Mouse (Mus musculus) ES-E14 (cell line): ENCODE measurements at regions not wholly inside any gene's neighbourhood (a gene's known extent, or its start where the extent isn't known, plus 50 kb on each side); places are given as distances from the start of the nearest gene placed in this dataset.

Experiments
- DNase-seq: peaks from one replicate; pipeline ENCODE4 v3.0.0-alpha.2; 2013; ENCODE audit warnings: low read depth, low spot score
- H3K27ac ChIP-seq: 2 replicates; pipeline ENCODE4 v1.5.1; 2012; ENCODE audit warnings: low read depth, mild to moderate bottlenecking, low read length, moderate library complexity, mixed read lengths; ENCODE audit not compliant: poor library complexity, insufficient read depth, severe bottlenecking
- H3K36me3 ChIP-seq: 2 replicates; pipeline ENCODE4 v1.6.1; 2012; ENCODE audit warnings: mild to moderate bottlenecking, low read length, moderate library complexity, mixed read lengths; ENCODE audit not compliant: control insufficient read depth, poor library complexity, insufficient read depth, severe bottlenecking
- H3K4me1 ChIP-seq, 2 experiments: fragments of 150-350 bp in 1 of 2; sonication (generic) in 1 of 2; 2 replicates each; pipeline ENCODE4 v1.6.1; 2012; ENCODE audit warnings: low read length in 2 of 2, mild to moderate bottlenecking in 1 of 2, mixed read lengths in 1 of 2; ENCODE audit not compliant: control insufficient read depth in 2 of 2, insufficient read depth in 2 of 2, poor library complexity in 1 of 2
- H3K4me3 ChIP-seq, 2 experiments: fragments of 150-350 bp in 1 of 2; sonication (generic) in 1 of 2; 2 replicates each; pipeline ENCODE4 v1.5.1; 2012; ENCODE audit warnings: low read length in 2 of 2, low read depth in 1 of 2, mild to moderate bottlenecking in 1 of 2, mixed read lengths in 1 of 2; ENCODE audit not compliant: insufficient read depth in 1 of 2, poor library complexity in 1 of 2, severe bottlenecking in 1 of 2
- H3K9ac ChIP-seq: 2 replicates; pipeline ENCODE4 v1.6.1; 2012; ENCODE audit warnings: low read depth, mild to moderate bottlenecking, low read length, mixed read lengths; ENCODE audit not compliant: poor library complexity, insufficient read depth, severe bottlenecking
- H3K9me3 ChIP-seq: fragments of 150-350 bp; sonication (generic); 2 replicates; pipeline ENCODE4 v1.6.1; 2012; ENCODE audit warnings: low read depth, mild to moderate bottlenecking, low read length; ENCODE audit not compliant: control insufficient read depth, insufficient read depth
- CHD2 ChIP-seq: IDR thresholded peaks from 2 replicates; pipeline ENCODE4 v1.6.1; 2014; ENCODE audit warnings: mild to moderate bottlenecking, low read depth, low read length, inconsistent platforms
- HCFC1 ChIP-seq: IDR thresholded peaks from 2 replicates; pipeline ENCODE4 v1.6.1; 2012; ENCODE audit warnings: low read length, inconsistent platforms, borderline replicate concordance; ENCODE audit not compliant: insufficient read depth
- MAFK ChIP-seq: IDR thresholded peaks from 2 replicates; pipeline ENCODE4 v1.6.1; 2014; ENCODE audit warnings: mild to moderate bottlenecking, low read depth, low read length, inconsistent platforms; ENCODE audit not compliant: insufficient read depth
- ZC3H11A ChIP-seq: IDR thresholded peaks from 2 replicates; pipeline ENCODE4 v1.6.1; 2012; ENCODE audit warnings: low read depth, mild to moderate bottlenecking, inconsistent platforms, low read length, borderline replicate concordance
- ZNF384 ChIP-seq: IDR thresholded peaks from 2 replicates; pipeline ENCODE4 v1.6.1; 2012; ENCODE audit warnings: low read depth, low read length, inconsistent platforms
- in situ Hi-C, 2 experiments: fragments of 600-800 bp; cut with MboI; formaldehyde crosslinking; loops; one replicate each; pipeline ENCODE4 v1.15.1; 2025; ENCODE audit warnings: low sequenced_read_pairs in 2 of 2, inconsistent platforms in 1 of 2; ENCODE audit not compliant: unreplicated experiment in 2 of 2

DNA sequence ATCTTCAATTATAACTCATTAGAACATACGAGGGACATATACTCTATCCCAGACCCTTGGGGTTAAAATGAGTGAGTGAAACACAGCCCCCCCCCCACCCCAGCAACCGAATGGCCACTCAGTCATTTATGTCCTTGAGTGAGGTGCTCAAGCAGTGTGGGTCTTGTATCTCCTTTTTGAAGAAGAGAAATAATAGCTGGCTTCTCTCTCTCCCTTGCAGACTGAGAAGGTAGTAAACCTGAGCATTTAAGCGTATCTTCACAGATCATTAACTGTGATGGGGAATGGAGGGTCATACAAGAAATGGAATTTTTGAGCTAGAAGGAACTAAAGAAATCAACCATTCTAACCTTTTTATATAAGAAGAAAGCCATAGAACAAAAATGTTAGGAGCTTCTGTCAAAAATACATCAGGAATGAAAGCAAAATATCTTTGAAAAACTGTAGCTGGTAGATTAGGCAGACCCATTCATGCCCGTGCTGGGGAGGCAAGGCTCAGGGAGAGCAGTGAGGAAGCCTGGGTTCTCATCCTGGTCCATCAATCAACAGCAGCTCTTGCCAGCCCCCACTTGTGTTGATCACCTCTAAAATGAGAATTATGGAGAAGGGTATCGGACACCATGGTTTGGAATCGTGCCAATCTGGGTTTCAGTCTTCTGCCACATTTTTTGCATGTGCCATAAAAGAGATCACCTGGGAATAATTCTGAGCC, 98.4 kb upstream of the Plxna2 start:
- H3K36me3 ChIP-seq = no peaks in the 10 kb centered on the region
- no peak for DNase-seq
- TF ChIP-seq CHD2 = no peak
- TF ChIP-seq HCFC1 = no peak
- no peak for TF ChIP-seq ZC3H11A
- no peak for TF ChIP-seq ZNF384
- TF ChIP-seq MAFK = no peak
- in situ Hi-C loops = no loop called here
- H3K9me3 ChIP-seq = no peaks in the 10 kb centered on the region
- no peak overlapping the region for H3K27ac ChIP-seq
- no peak overlapping the region for H3K9ac ChIP-seq
- no peaks in the 10 kb centered on the region for H3K4me1 ChIP-seq
- H3K4me3 ChIP-seq = no peak overlapping the region

GRCm38 (mm10) chr1:194516136-194516535, 101.9 kb upstream of the Plxna2 start:
- Histone ChIP-seq H3K36me3 (no peaks in the 10 kb centered on the region), H3K9ac (no peak overlapping the region), H3K4me1 (no peaks in the 10 kb centered on the region), H3K9me3 (no peaks in the 10 kb centered on the region), H3K4me3 (no peak overlapping the region), H3K27ac (no peak overlapping the region)
- DNase-seq = no peak
- TF ChIP-seq HCFC1 (no peak), ZNF384 (no peak)
- in situ Hi-C loops = no loop called here

- in situ Hi-C loops = no loop called here
- no peak for DNase-seq
Measured at GRCm38 (mm10) chr1:194508314-194508713, 109.7 kb upstream of the Plxna2 start.

GRCm38 (mm10) chr1:194505826-194506225, 112.2 kb upstream of the Plxna2 start:
- in situ Hi-C loops = no loop called here
- no peak overlapping the region for H3K9ac ChIP-seq
- no peak for TF ChIP-seq HCFC1
- TF ChIP-seq CHD2 = no peak
- TF ChIP-seq ZNF384 = peak; percentile 94
- TF ChIP-seq ZC3H11A = no peak
- no peak for TF ChIP-seq MAFK

More at GRCm38 (mm10) chr1:194508314-194508713, 109.7 kb upstream of the Plxna2 start:
- Histone ChIP-seq H3K4me3 (no peak overlapping the region), H3K4me1 (peaks cover 0 to 2% of the 10 kb centered on the region in 2 experiments; a peak in 3 of 4 replicates), H3K36me3 (no peaks in the 10 kb centered on the region), H3K9me3 (no peaks in the 10 kb centered on the region), H3K9ac (no peak overlapping the region), H3K27ac (no peak overlapping the region)
- TF ChIP-seq MAFK (no peak), ZNF384 (no peak), CHD2 (no peak), ZC3H11A (no peak), HCFC1 (no peak)

DNA sequence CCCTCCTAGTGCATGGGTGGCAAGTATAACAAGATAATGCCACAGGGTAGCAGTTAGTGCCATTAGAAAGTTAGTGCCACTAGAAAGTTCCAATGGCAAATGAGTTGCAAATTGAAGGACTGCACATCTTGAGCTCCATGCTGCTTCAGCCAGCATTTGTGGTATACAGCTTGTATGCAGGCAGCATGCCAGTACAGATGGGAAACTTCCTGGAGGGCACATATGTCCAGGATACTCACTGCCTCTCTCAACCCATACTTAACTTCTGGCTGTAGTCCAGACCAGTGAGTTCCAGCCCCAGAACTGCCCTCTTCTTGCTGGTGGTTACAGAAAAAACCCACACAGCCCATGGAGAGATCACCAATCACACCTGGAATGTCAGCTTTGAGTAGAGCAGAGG, 113.8 kb upstream of the Plxna2 start:
- no peak overlapping the region for H3K4me3 ChIP-seq

More at GRCm38 (mm10) chr1:194505826-194506225, 112.2 kb upstream of the Plxna2 start:
- H3K4me1 ChIP-seq = peaks cover 0 to 2% of the 10 kb centered on the region in 2 experiments; a peak in 3 of 4 replicates
- peak; percentile 63 for DNase-seq
- no peak overlapping the region for H3K4me3 ChIP-seq
- H3K9me3 ChIP-seq = no peaks in the 10 kb centered on the region
- no peak overlapping the region; the same call in 1 of the 2 replicates for H3K27ac ChIP-seq
- no peaks in the 10 kb centered on the region for H3K36me3 ChIP-seq

More for the DNA sequence above, 113.8 kb upstream of the Plxna2 start:
- TF ChIP-seq MAFK (no peak), HCFC1 (no peak), CHD2 (no peak), ZC3H11A (no peak), ZNF384 (no peak)
- Histone ChIP-seq H3K4me1 (peaks cover 0 to 2% of the 10 kb centered on the region in 2 experiments; a peak in 3 of 4 replicates), H3K27ac (no peak overlapping the region), H3K9me3 (no peaks in the 10 kb centered on the region), H3K9ac (no peak overlapping the region), H3K36me3 (no peaks in the 10 kb centered on the region)
- no peak for DNase-seq
- in situ Hi-C loops = no loop called here
